Mouse (Mus musculus): ENCODE results near the gene Osbp.

Gene Osbp

DNA sequence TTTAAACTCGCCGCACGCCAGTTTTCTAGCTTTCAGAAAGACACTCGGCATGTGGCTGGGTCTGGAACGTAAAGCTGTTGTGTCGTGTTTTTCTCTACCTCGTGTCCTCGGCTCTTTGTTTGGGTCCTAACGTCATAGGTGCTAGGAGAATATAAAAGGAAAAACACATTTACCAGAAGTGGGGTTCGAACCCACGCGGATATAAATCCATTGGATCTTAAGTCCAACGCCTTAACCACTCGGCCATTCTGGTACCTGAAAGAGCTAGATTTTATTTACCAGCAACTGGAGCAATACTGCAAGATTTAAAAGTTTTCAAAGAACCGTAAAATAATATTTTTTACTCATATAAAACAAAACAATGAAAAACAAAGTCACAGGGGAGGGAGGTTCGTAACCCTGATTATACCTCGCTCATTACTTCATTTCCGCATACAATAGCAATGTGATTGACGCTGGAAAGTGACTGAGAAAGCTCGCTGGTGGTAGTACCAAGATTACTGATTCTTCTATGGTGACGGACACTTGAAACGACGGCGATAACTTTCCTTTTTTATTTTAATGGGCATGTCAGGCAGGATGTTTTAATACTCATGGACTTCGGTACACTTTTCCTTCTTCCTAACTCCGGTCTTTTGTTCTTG is 45.3 kb downstream of the Osbp start:
- peak; percentile 92 for DNase-seq (ENCODE audit: low spot score)

DNA sequence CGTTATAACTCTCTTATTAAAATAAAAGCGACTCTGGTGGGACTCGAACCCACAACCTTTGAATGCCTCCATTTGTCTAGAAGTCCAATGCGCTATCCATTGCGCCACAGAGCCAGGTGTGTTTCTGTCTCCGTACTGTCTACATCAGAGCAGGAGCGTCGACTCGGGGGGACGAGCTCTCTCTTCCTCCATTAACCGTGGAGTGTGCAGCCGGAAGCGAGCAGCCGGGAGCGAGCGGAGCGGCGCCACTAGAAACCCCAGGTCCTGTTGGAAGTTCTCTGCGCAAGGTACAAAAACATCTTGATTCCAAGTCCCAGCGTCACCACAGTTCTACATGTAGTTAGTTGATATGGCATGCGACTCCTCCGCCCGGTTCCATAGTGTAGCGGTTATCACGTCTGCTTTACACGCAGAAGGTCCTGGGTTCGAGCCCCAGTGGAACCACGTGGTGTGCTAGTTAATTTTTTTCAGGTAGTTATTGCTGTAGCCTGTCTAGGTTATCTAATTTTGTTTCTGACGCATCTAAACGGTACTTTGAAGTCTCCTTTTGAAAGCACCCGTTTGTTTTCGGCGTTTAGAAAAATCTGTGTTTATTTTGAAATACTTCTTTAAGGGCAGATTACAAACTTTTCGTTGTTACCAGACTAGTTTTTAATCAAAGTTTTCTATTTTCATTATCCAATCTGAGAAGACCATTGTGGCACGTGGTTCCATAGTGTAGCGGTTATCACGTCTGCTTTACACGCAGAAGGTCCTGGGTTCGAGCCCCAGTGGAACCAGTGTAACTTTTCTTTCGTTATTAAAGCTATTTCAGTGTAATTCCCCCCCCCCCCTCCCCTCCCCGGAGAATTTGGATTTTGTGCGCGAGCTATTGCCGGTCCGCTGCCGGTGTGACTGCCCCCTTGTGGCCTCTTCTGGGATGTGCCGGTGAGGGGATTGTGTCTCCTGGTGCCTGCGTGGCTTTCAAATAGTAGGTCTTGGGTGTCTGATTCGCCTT is 46.1 kb downstream of the Osbp start:
- DNase-seq (ENCODE audit: low spot score): peak; percentile 90

DNA sequence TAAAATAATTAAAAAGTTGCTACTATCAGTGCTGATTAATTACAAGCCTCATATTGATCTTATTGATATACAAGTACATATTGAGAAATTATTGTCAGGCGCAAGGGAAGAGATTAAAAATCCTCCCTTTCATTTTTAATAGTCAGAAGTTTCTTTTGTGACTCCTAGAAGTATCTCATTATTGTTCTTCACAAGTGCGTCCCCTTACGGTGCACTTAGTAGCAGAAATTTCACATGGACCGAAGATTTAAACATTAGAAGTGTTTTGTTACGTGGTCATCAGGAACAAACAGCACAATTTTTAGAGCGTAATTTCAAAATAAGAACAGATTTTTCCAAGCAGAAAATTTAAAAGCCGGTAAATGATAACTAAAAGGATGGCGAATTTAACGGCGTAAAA is 46.9 kb downstream of the Osbp start:
- no peak for DNase-seq (ENCODE audit: low spot score)

DNA sequence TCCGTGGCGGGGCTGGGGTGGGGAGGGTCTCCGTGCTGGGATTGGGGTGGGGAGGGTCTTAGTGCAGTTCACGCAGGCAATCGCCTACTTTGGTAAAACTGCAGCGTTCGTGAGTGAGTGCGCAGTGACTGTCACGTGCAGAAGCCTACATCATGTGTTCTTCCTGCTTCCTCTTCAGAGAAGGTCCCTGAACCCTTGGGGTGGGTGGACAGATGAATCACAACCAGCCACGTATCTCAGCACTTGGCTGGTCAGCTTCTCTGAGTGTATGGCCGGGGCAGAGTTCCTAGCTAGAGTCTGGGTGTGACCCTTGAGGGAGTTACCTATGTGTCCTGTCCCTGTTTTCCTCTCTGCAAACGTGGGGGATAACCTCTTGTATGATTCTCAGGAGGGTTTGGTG is 47.5 kb downstream of the Osbp start:
- peak; percentile 22 for DNase-seq (ENCODE audit: low spot score)

DNA sequence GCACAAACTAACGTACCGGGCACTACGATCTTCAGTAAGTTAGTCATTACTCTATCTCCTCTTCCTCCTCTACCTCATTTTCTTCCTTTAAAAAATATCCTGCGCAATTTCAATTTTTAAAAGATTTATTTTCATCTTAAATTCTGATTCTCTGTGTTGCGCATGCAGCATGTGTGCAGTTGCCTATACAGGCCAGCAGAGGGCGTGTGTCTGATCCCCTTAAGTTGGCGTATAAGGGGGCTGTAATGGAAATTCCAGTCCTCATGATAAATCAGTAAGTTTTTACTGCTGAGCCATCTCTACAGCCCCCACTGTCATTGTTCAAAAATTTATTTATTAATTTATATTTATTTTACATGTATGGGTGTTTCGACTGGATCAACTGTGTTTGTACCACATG is 50.0 kb downstream of the Osbp start:
- no peak for DNase-seq (ENCODE audit: low spot score)

DNA sequence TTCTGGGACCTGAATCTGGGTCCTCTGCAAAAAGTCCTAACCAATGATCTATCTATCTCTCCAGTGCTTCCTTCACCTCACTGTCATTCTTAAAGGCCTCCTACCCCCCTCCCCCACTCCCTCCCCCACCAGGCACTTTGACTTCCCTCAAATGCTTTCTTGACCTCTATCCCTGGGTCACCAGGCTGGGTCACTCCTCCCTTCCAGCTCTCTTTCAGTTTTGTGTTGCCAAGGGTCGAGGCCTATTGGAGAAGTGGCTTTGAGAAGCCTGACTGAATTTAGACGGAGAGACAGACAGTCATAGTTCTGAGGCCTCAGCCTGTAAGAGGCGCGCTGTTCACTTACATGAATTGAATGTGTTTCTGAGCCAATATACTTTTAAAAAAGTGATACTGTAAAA is 50.5 kb downstream of the Osbp start:
- DNase-seq (ENCODE audit: low spot score): no peak

DNA sequence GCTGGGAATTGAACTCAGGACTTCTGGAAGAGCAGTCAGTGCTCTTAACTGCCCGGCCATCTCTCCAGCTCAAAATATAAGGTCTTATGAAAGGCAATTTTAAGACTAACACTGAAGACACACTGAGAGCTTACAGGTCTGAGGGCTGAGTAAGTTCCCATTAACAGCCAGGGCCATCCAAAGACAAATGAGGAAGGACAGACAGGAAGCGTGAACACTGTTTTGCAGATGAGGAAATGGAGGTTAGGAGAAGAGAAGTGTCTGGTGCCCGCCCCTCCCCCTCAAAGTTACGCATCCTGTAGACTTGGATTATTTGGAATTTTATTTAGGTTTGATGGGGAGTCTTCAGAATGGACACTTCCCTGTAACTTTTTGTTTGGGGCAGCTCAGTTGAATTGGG is 58.4 kb downstream of the Osbp start:
- DNase-seq (ENCODE audit: low spot score): no peak

DNA sequence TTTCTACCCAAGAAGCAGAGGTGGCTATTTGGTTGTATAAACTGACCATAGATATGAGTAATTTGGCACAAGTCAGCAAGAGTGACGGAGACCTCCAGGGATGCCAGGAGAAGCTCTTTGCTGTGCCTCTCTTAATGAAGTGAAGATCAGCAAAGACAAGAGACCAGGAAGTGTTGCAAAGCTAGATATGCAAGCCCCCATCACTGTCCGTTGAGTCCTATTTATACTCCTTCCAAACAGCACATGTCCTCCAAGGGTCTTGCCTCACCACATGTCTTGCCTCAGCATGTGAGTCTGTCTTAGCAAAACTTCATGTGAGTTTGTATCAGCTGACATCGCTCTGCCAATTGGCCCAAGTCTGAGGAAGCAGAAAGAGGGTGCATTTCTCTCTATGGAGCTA is 59.6 kb downstream of the Osbp start:
- no peak for DNase-seq (ENCODE audit: low spot score)

DNA sequence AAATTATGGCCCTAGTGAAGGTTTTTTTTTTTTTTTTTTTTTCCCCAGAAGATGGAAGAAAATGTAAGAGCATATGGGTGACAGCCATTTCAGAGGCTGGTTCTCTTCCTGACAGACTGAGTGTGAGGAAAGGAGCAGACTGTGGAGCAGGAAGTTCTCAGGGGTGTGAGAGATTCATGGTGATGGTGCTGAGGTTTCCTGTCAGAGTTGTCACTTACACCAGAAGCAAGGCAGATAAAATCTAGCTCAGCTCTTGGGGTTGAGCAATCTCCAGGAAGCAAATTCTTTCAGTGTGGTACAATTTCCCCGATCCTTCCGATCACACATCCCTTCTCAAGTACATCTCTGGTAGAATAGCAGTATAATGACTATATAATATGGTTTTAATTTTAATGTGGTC is 60.9 kb downstream of the Osbp start:
- no peak for DNase-seq (ENCODE audit: low spot score)

DNA sequence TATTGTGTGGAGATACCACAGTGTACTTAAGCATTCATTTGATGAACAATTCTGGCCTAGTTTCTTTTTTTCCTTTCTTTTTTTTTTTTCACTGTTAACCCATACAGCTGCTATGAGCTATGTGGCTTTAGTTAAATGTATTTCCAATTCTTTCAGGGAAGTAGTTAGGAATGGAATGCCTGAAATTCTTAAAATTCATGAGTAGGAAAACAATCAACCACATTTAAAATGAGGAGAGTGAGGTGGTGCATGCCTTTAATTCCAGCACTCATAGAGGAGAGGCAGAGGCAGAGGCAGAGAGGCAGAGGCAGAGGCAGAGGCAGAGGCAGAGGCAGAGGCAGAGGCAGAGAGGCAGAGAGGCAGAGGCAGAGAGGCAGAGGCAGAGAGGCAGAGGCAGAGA is 72.0 kb downstream of the Osbp start:
- DNase-seq (ENCODE audit: low spot score): no peak

DNA sequence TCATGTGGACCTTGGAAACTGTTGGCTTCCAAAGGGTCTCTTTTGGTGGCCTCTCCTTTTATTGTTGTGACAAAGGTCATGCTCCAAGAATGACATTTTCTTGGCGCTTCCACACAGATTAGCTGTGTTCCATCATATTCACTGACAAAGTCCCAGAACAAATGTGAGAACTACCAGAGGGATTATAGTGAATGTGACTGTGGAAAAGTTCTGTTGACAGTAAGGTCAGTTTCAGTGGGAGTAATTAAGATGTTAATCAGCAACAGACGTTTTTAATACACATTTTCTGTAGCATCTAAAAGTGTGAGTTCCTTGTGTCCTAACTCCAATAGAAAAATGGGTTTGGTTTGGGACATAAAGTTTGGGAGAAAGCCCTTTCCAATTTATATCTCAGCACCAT is 75.5 kb downstream of the Osbp start, which contains the start of gene Olfr1423:
Gene Olfr1423 (minus strand): TSS at position 101 of the 400 bp plus-strand sequence.
- DNase-seq (ENCODE audit: low spot score): no peak

DNA sequence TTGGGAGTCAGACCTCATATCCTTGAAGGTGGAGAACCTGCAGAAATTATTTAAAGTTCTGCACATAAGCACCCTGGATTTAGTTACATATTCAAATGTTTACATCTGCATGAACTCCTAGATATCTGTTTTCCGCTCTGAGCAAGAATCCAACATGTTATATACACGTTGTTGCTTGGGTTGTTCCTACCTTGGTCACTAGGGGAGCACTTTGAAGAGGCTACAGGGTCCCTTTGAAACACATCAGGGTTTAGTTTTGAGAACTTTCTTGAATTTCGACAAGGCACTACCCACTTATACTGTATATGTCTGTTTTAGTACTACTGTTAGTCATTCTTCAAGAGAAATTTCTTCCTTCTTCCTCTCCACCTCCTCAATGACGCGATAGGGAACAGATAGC is 77.4 kb downstream of the Osbp start:
- DNase-seq (ENCODE audit: low spot score): no peak
